Mouse (Mus musculus) limb, embryonic 14.5 days (tissue): ENCODE data around the gene Gpr3. TPM values are rescaled to one million over a fixed set of nuclear protein-coding genes. Genes with fewer than 3 reads are reported as not detected.

ENCODE experiments used
- ATAC-seq: fragments of 200-750 bp; cut with Nextera tagmentation; 2 replicates; pipeline ENCODE4 v1.8.0; 2017; ENCODE audit warnings: low read depth, moderate number of reproducible peaks, moderate TSS enrichment; ENCODE audit not compliant: low FRiP score
- DNase-seq: peaks from one replicate; pipeline ENCODE4 v3.0.0-alpha.2; 2015; ENCODE audit warnings: low spot score
- H3K27ac ChIP-seq: fragments of 300-500 bp; sonication (generic); replicated peaks from 2 replicates; pipeline ENCODE4 v1.5.1; 2014; ENCODE audit warnings: low read depth, mild to moderate bottlenecking, low read length, moderate library complexity, mixed read lengths
- H3K27me3 ChIP-seq: fragments of 300-500 bp; sonication (generic); 2 replicates; pipeline ENCODE4 v1.6.1; 2014; ENCODE audit warnings: low read length, mixed read lengths; ENCODE audit not compliant: control insufficient read depth, insufficient read depth
- H3K36me3 ChIP-seq: fragments of 300-500 bp; sonication (generic); 2 replicates; pipeline ENCODE4 v1.6.1; 2014; ENCODE audit warnings: mild to moderate bottlenecking, low read length, moderate library complexity, mixed read lengths; ENCODE audit not compliant: control insufficient read depth, insufficient read depth
- H3K4me1 ChIP-seq: fragments of 300-500 bp; sonication (generic); 2 replicates; pipeline ENCODE4 v1.6.1; 2014; ENCODE audit warnings: antibody characterized with exemption, low read length, mixed read lengths; ENCODE audit not compliant: control insufficient read depth, insufficient read depth
- H3K4me2 ChIP-seq: fragments of 300-500 bp; sonication (generic); replicated peaks from 2 replicates; pipeline ENCODE4 v1.6.1; 2014; ENCODE audit warnings: low read depth, mild to moderate bottlenecking, low read length, moderate library complexity; ENCODE audit not compliant: severe bottlenecking
- H3K4me3 ChIP-seq: fragments of 300-500 bp; sonication (generic); replicated peaks from 2 replicates; pipeline ENCODE4 v1.5.1; 2014; ENCODE audit warnings: low read length
- H3K9ac ChIP-seq: fragments of 300-500 bp; sonication (generic); 2 replicates; pipeline ENCODE4 v1.6.1; 2014; ENCODE audit warnings: mild to moderate bottlenecking, low read depth, low read length, moderate library complexity; ENCODE audit not compliant: severe bottlenecking
- H3K9me3 ChIP-seq: fragments of 300-500 bp; sonication (generic); 2 replicates; pipeline ENCODE4 v1.6.1; 2016; ENCODE audit warnings: low read length; ENCODE audit not compliant: control insufficient read depth
- POLR2A ChIP-seq: fragments of 200-500 bp; IDR thresholded peaks from 2 replicates; pipeline ENCODE4 v1.8.0; 2012; ENCODE audit warnings: inconsistent platforms, mild to moderate bottlenecking, moderate library complexity, borderline replicate concordance; ENCODE audit not compliant: insufficient read depth, insufficient read length; ENCODE audit errors: extremely low read depth
- WGBS: fragments of 180-500 bp; shearing (Covaris S2); extraction: QIAGEN DNeasy Blood & Tissue Kit; methylation state at CpG from one replicate; pipeline ENCODE4 v1.1.7; 2014; 5-methylcytosine and 5-hydroxymethylcytosine counted together
- polyA plus RNA-seq, 2 experiments: library from polyadenylated mRNA; depleted of rRNA in 1 of 2; stranded (reverse) in 1 of 2; unstranded in 1 of 2; fragments of >200 nt; fragmentation: Nextera tagmentation in 1 of 2; extraction: Ambion mirVana in 1 of 2; gene quantifications; 2 replicates each; pipeline versions ENCODE4 v1.2.1 to v1.2.3; 2012 to 2014

The Gpr3 gene
- polyA plus RNA-seq (2012; rRNA removed) (0.84 and 1.1 TPM in 2 replicates), polyA plus RNA-seq (2014; fragmentation: Nextera tagmentation; extraction: Ambion mirVana) (0.22 TPM in 1 of 2 replicates, not detected in the other)

- H3K4me3 ChIP-seq = peak within 1 kb of the TSS; percentile 65
- peaks cover 21% of the 10 kb centered on the region for H3K4me1 ChIP-seq
- no peak within 1 kb of the TSS for H3K27ac ChIP-seq
- no peaks in the 10 kb centered on the region for H3K36me3 ChIP-seq
- ATAC-seq (peak; percentile 32), DNase-seq (no peak)
- peak within 1 kb of the TSS; percentile 64 for H3K9ac ChIP-seq
- TF ChIP-seq POLR2A = no peak
- peaks cover 18% of the 10 kb centered on the region for H3K27me3 ChIP-seq
- peak within 1 kb of the TSS; percentile 99 for H3K4me2 ChIP-seq
- no peaks in the 10 kb centered on the region for H3K9me3 ChIP-seq
- WGBS = 2% methylated on average over 48 of the region's 52 CpGs
These were observed at the start of gene Gpr3, which contains the start of gene Cd164l2 for GRCm38 (mm10) chr4:133211751-133212561. TSS of gene Gpr3 (minus strand) at chr4:133212536. TSS of gene Cd164l2 (plus strand) at chr4:133212131.

- 49% methylated on average over 10 of the region's 10 CpGs for WGBS
- Histone ChIP-seq H3K27me3 (no peaks in the 10 kb centered on the region), H3K9me3 (no peaks in the 10 kb centered on the region; the same call in 1 of the 2 replicates), H3K4me2 (peak overlapping the region; percentile 15; the same call in 1 of the 2 replicates), H3K4me1 (no peaks in the 10 kb centered on the region), H3K27ac (no peak overlapping the region), H3K36me3 (peaks cover 26% of the 10 kb centered on the region), H3K9ac (no peak overlapping the region), H3K4me3 (no peak overlapping the region)
- no peak for TF ChIP-seq POLR2A
- DNase-seq = no peak
- ATAC-seq = no peak
These were observed 49.5 kb upstream of the Gpr3 start for GRCm38 (mm10) chr4:133261641-133262374.

GRCm38 (mm10) chr4:133257798-133258408 lies 45.6 kb upstream of the Gpr3 start:
- Histone ChIP-seq H3K9me3 (no peaks in the 10 kb centered on the region), H3K27me3 (peaks cover 8% of the 10 kb centered on the region), H3K4me1 (no peaks in the 10 kb centered on the region), H3K27ac (no peak overlapping the region), H3K4me3 (no peak overlapping the region), H3K36me3 (no peaks in the 10 kb centered on the region), H3K4me2 (no peak overlapping the region), H3K9ac (no peak overlapping the region)
- no peak for DNase-seq
- no peak for ATAC-seq
- no peak for TF ChIP-seq POLR2A
- 72% methylated on average over 11 of the region's 12 CpGs for WGBS

- WGBS = 23% methylated on average over 12 of the region's 12 CpGs
- Histone ChIP-seq H3K4me3 (peak overlapping the region; percentile 10; the same call in 1 of the 2 replicates), H3K9ac (no peak overlapping the region), H3K4me2 (peak overlapping the region; percentile 26), H3K27me3 (peaks cover 11% of the 10 kb centered on the region), H3K27ac (no peak overlapping the region), H3K9me3 (no peaks in the 10 kb centered on the region), H3K4me1 (no peaks in the 10 kb centered on the region), H3K36me3 (no peaks in the 10 kb centered on the region)
- TF ChIP-seq POLR2A = no peak
- ATAC-seq (no peak), DNase-seq (no peak)
These were observed 44.9 kb upstream of the Gpr3 start for GRCm38 (mm10) chr4:133257230-133257629.

DNA sequence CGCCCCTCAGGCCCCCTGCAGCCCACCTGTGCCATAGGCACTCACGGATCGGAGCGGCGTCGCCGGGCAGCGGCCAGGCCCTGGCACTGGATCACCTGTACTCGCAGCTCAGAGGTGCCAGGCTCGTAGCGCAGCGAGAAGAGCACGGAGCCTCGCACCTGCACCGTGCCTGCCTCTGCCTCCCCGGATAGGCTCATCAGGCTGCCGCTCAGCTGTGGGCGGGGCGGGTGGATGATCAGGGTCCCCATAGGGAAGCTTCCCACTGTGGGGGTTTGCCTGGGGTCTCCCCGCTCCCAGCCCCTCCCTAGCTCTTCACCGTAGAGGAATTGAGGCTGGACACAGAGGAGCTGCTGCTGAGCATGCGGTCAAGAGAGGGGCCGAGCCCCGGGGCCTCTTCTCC lies 44.5 kb upstream of the Gpr3 start:
- ATAC-seq (no peak), DNase-seq (no peak)
- WGBS = 16% methylated on average over 24 of the region's 24 CpGs
- no peaks in the 10 kb centered on the region for H3K9me3 ChIP-seq
- peaks cover 16% of the 10 kb centered on the region for H3K27me3 ChIP-seq
- no peaks in the 10 kb centered on the region for H3K4me1 ChIP-seq
- H3K9ac ChIP-seq = no peak overlapping the region
- peak overlapping the region; percentile 10; the same call in 1 of the 2 replicates for H3K4me3 ChIP-seq
- H3K36me3 ChIP-seq = no peaks in the 10 kb centered on the region
- no peak for TF ChIP-seq POLR2A
- H3K4me2 ChIP-seq = peak overlapping the region; percentile 26
- no peak overlapping the region for H3K27ac ChIP-seq
